Mouse (Mus musculus): Measurements from ENCODE around the gene Six6. TPM values are rescaled to one million over a fixed set of nuclear protein-coding genes. Genes with fewer than 3 reads are reported as not detected.

The Six6 gene
- polyA plus RNA-seq, 1 experiment: not detected

DNA sequence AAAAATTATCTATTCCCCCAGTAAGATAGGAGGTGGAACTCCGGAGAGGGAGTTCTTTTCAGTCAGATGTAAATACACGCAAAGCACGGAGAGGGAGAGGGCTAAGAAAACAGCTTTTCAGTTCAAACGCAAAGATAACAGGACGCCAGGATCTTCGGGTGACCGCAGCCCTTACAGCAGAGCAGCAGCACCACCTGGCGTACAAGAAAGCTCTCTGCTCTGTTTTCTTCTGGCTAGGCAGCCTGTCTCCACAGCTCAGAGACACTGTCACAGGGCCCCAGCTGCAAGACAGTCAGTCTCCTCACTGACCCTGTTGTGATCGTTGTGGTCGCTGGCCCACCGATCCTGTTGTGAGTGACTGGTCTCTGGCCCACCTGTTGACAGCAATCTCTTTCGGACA is 37.0 kb downstream of the Six6 start:
- TF ChIP-seq POLR2A (IDR thresholded peaks at IDR 0.05; ENCODE audit: low read depth, low read length) (no peak), CTCF (IDR thresholded peaks at IDR 0.05; ENCODE audit: extremely low read depth, insufficient read depth, insufficient read length, insufficient replicate concordance) (peak; percentile 66; the same call in 1 of the 2 replicates)
- H3K36me3 ChIP-seq (ENCODE audit: control insufficient read depth, insufficient read depth, low read length): no peaks in the 10 kb centered on the region
- H3K27me3 ChIP-seq (ENCODE audit: control insufficient read depth, insufficient read depth, low read length): no peaks in the 10 kb centered on the region
- no peak overlapping the region for H3K27ac ChIP-seq (ENCODE audit: insufficient read depth, low read length)
- no peaks in the 10 kb centered on the region for H3K4me1 ChIP-seq (ENCODE audit: control insufficient read depth, insufficient read depth, insufficient read length)
- DNase-seq (ENCODE audit: low read depth in 1 of 2, low spot score in 2 of 2): peak; percentile 33 to 42
- 4% methylated on average over 12 of the region's 12 CpGs for WGBS
- H3K4me3 ChIP-seq (ENCODE audit: extremely low read depth, insufficient read depth, insufficient read length): no peak overlapping the region

DNA sequence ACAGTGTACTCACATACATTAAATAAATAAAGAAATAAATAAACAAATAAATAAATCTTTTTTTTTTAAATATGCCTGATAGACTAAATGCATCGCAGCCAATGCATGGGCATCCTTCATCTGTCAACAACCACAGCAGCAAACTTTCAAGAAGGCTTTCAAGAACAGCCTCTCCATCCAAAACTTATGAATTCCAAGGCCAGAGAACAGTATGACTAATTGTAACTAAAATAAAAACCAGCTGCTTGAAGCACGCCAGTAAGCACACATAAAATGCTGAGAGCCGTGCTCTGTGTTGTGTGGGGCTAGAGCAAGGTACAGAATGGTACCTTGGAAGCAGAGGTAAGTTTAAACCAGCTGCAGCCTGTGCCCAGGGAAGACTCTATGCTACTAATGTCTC is 38.2 kb downstream of the Six6 start:
- H3K36me3 ChIP-seq (ENCODE audit: control insufficient read depth, insufficient read depth, low read length): no peaks in the 10 kb centered on the region
- H3K4me1 ChIP-seq (ENCODE audit: control insufficient read depth, insufficient read depth, insufficient read length): no peaks in the 10 kb centered on the region
- 89% methylated on average over 3 of the region's 3 CpGs for WGBS
- no peak overlapping the region for H3K4me3 ChIP-seq (ENCODE audit: extremely low read depth, insufficient read depth, insufficient read length)
- no peaks in the 10 kb centered on the region for H3K27me3 ChIP-seq (ENCODE audit: control insufficient read depth, insufficient read depth, low read length)
- H3K27ac ChIP-seq (ENCODE audit: insufficient read depth, low read length): no peak overlapping the region
- DNase-seq (ENCODE audit: low read depth in 1 of 2, low spot score in 2 of 2): no peak
- no peak for TF ChIP-seq POLR2A (IDR thresholded peaks at IDR 0.05; ENCODE audit: low read depth, low read length)
- no peak for TF ChIP-seq CTCF (IDR thresholded peaks at IDR 0.05; ENCODE audit: extremely low read depth, insufficient read depth, insufficient read length, insufficient replicate concordance)

DNA sequence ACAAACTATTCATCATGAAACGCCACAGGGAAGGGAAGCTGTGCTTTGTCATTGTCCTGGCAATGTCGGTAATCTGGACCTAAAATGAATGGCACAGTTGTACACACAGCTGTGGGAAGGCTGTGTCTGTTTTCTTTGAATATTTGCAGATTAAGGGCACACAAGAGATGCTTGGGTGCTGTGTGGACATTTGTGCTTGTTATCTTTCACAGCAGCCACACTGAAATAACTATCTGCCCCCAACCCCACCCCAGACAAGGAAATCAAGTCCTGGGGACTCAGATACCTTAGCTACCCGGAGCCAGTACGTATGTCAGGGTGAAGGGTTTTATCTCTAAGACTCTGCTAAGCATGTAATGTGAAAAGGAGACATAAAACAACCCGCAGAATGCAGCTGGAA is 39.5 kb downstream of the Six6 start:
- no peak overlapping the region for H3K4me3 ChIP-seq (ENCODE audit: extremely low read depth, insufficient read depth, insufficient read length)
- TF ChIP-seq POLR2A (IDR thresholded peaks at IDR 0.05; ENCODE audit: low read depth, low read length) (no peak), CTCF (IDR thresholded peaks at IDR 0.05; ENCODE audit: extremely low read depth, insufficient read depth, insufficient read length, insufficient replicate concordance) (no peak)

DNA sequence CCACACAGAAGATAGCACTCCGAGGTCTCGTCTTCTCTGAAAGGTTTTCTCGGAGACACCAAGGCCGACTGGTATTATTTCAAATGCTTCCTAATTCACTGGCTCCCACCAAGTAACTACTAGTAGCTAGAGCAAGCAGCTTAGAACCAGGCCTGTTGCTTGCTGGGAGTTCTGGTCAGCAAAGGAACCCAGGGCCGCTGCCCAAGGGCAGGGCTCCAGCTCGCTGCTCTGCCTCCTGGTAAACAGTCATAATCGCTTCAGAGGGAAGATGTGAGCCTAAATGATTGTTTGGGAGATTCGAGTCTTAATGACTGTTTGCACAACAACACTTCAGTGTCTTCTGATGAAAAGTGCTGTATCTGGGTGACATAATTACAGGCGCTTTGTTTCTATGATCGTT is 42.9 kb downstream of the Six6 start:
- Histone ChIP-seq H3K4me3 (ENCODE audit: extremely low read depth, insufficient read depth, insufficient read length) (no peak overlapping the region), H3K36me3 (ENCODE audit: control insufficient read depth, insufficient read depth, low read length) (no peaks in the 10 kb centered on the region), H3K4me1 (ENCODE audit: control insufficient read depth, insufficient read depth, insufficient read length) (no peaks in the 10 kb centered on the region), H3K27ac (ENCODE audit: insufficient read depth, low read length) (no peak overlapping the region), H3K27me3 (ENCODE audit: control insufficient read depth, insufficient read depth, low read length) (no peaks in the 10 kb centered on the region)
- DNase-seq (ENCODE audit: low read depth in 1 of 2, low spot score in 2 of 2): no peak
- TF ChIP-seq POLR2A (IDR thresholded peaks at IDR 0.05; ENCODE audit: low read depth, low read length) (no peak), CTCF (IDR thresholded peaks at IDR 0.05; ENCODE audit: extremely low read depth, insufficient read depth, insufficient read length, insufficient replicate concordance) (no peak)
- 86% methylated on average over 10 of the region's 10 CpGs for WGBS

More for the DNA sequence above, 39.5 kb downstream of the Six6 start:
- WGBS: 73% methylated on average over 5 of the region's 5 CpGs
- no peak overlapping the region for H3K27ac ChIP-seq (ENCODE audit: insufficient read depth, low read length)
- no peaks in the 10 kb centered on the region for H3K36me3 ChIP-seq (ENCODE audit: control insufficient read depth, insufficient read depth, low read length)
- no peak for DNase-seq (ENCODE audit: low read depth in 1 of 2, low spot score in 2 of 2)
- H3K27me3 ChIP-seq (ENCODE audit: control insufficient read depth, insufficient read depth, low read length): no peaks in the 10 kb centered on the region
- H3K4me1 ChIP-seq (ENCODE audit: control insufficient read depth, insufficient read depth, insufficient read length): no peaks in the 10 kb centered on the region

DNA sequence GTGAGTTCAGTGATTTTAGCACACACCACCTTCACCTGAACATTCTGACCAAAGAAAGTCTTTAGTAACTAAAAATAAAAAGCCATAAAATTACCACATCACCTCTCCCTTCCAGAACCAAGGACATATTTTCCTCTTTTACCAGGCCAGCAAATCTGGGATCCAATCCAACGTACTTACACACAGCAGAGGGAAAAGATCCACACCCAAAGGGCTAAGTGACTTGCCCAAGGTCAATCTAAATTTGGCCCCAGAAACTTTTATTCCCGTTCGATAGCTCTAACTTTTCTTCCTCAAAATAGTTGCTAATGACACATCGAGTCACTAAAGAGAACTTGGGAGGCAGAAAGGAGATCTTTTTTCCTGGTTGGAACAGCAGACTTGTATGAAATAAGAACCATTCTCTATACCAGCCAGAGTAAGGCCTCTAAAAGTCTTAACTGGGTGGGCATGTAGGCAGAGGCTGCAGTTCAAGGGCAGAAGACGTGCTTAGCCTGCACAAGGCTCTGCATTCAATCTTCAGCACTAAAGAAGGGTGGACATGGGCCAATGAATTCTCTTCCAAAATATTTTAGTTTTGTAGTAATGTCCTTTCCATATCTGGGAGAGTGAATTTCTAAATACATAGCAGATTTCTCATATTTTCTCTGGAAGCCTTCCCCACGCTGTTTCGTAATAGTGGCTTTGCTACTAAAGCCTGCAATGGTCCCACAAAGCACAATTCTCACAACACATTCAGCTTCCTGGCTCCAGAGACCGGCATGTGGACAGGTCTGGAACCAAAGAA is 43.6 kb downstream of the Six6 start:
- 82% methylated on average over 8 of the region's 8 CpGs for WGBS
- Histone ChIP-seq H3K36me3 (ENCODE audit: control insufficient read depth, insufficient read depth, low read length) (no peaks in the 10 kb centered on the region), H3K27me3 (ENCODE audit: control insufficient read depth, insufficient read depth, low read length) (no peaks in the 10 kb centered on the region), H3K4me1 (ENCODE audit: control insufficient read depth, insufficient read depth, insufficient read length) (no peaks in the 10 kb centered on the region), H3K4me3 (ENCODE audit: extremely low read depth, insufficient read depth, insufficient read length) (no peak overlapping the region), H3K27ac (ENCODE audit: insufficient read depth, low read length) (no peak overlapping the region)
- no peak for DNase-seq (ENCODE audit: low read depth in 1 of 2, low spot score in 2 of 2)
- TF ChIP-seq CTCF (IDR thresholded peaks at IDR 0.05; ENCODE audit: extremely low read depth, insufficient read depth, insufficient read length, insufficient replicate concordance) (no peak), POLR2A (IDR thresholded peaks at IDR 0.05; ENCODE audit: low read depth, low read length) (no peak)

Other genes with a start within 250 kb of the Six6 start
- gene Ppm1a, start 182.4 kb upstream of the Six6 start, polyA plus RNA-seq (2012; rRNA removed): 12.5 and 15.2 TPM in 2 replicates
- not detected in 2 replicates for gene 4930447C04Rik, start 882 bp downstream of the Six6 start, polyA plus RNA-seq (2012; rRNA removed)
- not detected in 2 replicates for gene Six1, start 114.0 kb downstream of the Six6 start, polyA plus RNA-seq (2012; rRNA removed)
- 0.01 TPM in 2 replicates for gene Six4, start 173.6 kb downstream of the Six6 start, polyA plus RNA-seq (2012; rRNA removed)
- 1.7 and 2.2 TPM in 2 replicates for gene Mnat1, start 183.8 kb downstream of the Six6 start, polyA plus RNA-seq (2012; rRNA removed)

Measured in spleen, adult 2 months (tissue).